Mouse (Mus musculus) left cerebral cortex, adult 9 months (tissue): ENCODE measurements around the gene Sprn.
A peak's percentile ranks its signal among the peaks of the same experiment; 100 is the strongest.

ENCODE experiments used
- DNase-seq, 2 experiments: peaks; one replicate each; pipeline ENCODE4 v3.0.0; 2022; ENCODE audit warnings: low spot score in 2 of 2

Gene Sprn

DNA sequence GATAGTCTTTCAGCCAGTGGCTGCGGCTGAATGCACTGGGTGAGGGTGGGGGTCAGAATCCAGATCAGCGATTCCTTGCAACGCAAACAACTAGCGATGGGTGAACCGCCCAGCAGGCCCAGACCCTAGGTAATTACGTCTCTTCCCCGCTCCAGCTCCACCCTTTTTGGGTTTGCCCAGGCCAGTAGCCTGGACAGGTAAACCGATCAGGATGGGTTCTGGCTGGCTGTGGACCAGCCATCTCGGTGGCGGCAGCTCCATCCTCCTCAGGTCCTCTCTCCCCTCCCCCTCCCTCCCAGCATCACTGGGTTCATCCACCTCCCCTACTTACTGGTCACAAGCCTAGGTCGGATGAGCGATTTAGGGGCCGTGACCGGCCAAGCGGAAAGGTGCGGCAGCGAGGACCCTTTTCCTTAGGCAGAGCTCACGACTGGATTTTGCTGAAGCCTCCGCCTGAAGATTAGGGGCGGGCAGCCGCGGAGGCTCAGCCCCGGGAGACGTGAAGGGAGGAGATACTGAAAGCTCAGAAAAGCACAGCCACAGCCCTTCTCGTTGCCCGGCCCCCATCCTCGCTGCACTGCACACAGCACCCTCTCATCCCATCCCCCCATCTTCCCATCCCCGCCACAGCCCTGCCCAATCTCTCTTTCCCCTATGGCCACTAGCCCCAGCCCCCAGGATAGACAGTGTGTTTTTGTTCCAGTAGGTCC is at the start of gene Sprn:
Sprn (minus strand) TSS at position 660 of the 710 bp plus-strand sequence.
- peak; percentile 55 to 79 for DNase-seq

DNA sequence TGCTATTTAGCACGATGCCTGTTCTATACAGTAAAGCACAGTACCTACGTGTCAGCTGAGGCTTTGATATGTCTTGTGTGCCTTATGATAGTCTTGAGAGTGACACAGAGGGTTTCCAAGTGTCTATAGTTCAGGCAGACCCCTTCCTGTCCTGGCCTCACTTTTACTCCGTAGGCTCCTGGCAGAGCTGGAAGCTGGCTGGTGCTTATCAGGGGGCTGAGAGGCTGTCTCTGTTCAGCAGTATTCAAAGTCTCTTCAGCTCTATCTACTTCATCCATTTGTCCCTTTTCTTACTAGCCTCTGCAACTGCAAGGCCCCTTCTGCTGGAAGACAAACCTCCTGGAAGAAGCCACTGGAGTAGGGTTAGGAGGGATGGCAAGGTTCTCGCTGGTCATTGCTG is 46.4 kb upstream of the Sprn start:
- no peak for DNase-seq

DNA sequence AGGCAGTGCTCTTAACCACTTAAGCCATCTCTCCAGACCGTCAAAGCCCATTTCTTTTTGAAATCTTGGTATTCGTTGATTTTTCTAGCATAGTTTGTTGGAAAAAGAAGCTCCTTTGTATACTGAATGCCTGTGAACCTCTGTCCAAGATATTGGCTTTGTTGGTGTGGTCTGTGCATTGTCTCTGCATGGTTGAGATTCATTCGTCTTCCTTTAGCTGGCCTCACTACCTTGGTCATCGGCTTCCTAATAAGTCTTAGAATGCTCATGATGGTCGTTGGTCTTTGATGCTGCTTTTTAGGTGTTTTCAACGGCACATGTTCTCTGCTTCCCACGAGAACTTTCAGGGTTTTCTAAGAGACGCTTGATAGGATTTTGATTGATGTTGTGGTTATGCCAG is 41.3 kb upstream of the Sprn start:
- no peak for DNase-seq

DNA sequence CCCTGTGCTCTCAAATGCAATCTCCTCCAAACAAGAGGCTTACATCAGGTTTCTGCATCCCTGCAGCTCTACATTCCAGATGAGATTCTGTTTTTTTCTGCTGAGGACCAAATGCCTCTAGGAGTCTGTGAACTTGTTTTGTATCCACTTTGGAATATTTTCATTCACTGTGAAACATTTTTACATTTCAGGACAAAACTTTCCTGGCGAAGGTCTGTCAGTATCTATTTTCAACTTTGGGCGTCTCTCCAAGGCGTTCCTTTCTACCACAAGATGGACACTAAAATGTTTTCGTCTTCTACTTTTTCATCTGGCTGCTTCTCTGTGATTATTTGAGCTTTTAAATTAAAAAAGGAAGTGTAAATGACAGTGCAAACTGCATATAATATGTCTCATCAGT is 39.4 kb upstream of the Sprn start:
- DNase-seq, result peak in 1 of 2 experiments; percentile 8

DNA sequence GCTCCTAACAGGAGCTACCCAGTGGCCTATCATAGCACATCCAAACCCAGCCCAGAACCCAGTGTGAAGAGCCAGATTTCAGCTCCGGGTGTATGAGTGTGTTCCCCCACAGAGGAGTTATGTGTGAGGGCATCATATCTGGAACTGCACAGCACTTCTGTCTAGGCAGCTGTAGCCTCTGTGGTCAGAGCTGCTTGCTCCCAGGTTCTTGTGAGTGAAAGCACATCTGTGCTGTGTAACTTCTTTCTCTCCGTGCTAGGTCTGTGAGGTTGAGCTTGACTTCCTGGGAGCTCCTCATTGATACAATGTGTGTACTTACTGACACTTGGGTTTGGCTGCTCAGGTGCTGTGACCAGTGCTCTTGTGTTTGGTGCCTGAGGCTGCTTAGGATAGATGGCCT is 38.2 kb upstream of the Sprn start:
- DNase-seq, result no peak

DNA sequence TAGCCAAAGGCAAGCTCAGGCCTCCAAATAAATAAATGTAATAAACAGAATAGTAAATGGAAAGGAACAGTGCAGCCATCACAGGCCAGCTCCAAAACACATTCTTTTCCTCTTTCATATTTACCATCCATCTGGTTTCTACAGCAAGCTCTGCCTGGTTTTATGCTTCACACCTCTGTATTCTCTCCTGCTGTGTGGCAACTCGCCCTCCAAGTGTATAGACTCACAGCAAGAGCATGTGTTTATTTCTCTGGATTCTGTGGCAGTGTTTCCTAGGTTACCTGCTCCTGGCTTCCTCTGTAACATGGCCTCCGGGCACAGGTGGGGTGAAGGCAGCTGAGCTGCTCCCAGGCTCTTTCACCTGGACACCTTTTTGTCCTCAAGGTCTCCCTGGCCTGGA is 37.8 kb upstream of the Sprn start:
- DNase-seq, result no peak

DNA sequence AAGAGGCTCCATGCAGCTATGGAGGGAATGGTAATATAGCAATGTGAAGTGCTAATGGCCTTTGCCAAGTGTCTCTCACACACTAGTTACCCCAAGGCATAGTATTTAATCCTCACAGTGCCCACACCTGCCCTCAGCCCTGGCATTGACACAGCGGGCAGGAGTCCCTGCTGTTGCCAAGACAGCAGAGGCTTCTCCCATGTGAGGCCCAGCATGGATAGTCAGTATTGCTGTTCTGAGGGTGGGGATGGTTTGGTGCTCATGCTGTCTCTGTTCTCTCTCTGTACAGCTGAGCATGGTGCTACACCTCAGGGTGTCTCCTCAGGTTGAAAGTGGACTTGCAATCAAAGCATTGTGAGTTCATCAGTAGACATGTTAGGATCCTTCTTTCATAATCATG is 35.8 kb upstream of the Sprn start:
- no peak for DNase-seq

DNA sequence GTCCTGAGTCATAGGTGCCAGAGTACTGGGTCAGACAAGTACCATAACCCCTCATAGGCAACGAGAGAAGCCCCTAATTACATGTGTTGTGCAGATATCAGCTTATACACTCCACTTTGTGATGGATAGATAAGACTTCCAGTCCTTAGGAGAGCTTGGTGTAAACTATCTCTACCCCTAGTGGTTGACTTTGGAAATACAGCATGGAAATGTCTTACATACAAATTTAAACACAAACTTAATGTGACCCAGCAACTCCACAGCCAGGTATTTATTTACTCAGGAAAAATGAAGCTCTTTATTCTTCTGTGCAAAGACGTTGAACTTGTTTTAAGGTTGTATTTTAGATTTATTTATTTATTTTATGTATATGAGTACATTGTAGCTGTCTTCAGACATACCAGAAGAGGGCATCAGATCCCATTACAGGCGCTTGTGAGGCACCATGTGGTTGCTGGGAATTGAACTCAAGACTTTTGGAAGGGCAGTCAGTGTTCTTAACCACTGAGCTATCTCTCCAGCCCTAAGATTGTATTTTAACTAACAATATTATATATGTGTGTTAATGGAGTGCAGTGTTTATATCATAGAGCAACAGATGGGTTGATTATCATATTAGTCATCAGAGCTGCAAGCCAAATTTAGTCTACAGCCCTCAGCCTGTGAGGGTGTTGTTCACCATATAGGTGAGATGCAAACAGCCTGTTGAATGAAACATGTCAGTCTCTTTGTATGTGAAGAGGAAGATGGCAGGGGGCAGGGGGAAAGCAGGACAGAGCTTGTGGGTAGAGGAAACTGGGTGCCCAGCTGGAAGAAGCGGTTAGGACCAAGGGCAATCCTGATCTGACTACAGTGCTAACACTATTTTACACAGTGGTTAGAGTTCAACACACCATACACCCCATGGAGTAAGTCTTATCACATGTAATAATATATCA is 34.0 kb upstream of the Sprn start:
- DNase-seq, result peak in 1 of 2 experiments; percentile 8

DNA sequence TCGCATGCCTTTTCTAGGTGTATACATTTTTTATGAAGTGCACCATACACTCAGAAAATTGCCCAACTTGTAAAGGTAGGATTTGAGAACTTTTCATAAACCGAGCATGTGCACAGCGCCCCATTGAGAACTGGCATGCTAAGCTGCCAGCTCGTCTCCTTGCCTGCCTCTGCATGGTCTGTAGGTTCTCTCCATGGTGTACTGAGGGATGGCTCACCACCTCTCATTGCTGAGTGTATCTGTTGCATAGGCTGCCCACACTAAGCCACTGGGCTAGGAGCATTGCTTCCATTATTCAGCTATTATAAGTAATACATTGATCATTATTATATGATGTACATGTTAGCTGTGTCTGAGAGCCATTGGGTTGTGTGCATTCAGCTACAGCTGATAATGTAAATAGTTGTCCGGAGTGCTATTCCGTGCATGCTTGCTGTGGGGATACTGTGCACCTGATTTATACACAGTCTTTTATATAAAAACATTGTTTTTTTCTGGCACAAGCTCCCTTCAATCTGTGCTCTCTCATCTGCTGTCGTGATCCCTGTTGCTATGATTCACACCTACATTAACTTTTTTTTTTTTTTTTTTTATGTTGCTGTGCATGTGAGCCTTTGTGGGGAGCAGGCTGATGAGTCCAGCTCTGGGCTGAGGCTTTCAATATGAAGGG is 33.2 kb upstream of the Sprn start:
- DNase-seq, result peak in 1 of 2 experiments; percentile 28

DNA sequence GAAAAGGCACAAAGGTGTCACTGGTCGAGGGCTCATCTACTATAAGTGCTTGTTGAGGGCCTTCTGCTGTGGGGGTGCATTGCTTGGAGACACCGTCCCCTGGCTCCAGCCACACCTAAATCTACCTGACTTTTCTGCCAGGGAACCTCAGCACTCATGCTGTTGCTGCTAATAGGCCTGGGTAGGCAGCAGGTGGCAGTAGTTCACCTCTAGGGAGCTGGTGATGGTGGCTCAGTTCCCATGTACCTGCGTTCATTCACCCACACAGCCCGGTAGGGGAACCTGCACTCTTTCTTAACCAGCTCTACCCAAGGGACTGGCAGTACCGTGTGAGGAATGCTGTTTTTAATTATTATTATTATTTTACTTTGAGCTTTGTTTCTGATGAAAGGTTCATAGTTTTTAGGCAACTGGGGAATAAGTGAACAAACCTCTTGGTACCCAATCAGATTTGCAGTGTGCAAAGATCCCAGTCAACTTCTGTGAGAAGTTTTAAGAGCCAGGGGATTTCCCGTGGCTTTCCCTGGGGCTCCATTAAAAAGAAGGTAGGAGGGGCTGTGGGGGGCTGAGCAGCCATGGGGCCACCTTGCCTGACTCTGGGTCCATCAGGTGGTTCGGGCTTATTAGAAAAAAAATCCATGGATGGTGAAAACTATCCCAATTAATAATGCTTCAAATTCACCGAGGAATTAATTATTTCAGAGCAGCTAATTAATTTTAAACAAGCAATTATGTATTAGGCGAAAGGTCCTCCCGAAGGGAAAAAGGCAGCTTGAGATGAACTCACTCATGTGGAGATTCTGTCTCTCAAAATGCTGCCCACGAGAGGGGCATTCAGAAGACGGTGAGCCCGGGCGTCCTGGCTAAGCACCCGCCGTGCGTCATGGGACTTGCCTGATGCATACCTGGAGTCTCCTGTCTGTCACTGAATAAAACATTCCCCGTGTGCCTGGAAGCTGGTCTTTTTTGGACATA is 32.3 kb upstream of the Sprn start:
- DNase-seq, result peak in 1 of 2 experiments; percentile 45

DNA sequence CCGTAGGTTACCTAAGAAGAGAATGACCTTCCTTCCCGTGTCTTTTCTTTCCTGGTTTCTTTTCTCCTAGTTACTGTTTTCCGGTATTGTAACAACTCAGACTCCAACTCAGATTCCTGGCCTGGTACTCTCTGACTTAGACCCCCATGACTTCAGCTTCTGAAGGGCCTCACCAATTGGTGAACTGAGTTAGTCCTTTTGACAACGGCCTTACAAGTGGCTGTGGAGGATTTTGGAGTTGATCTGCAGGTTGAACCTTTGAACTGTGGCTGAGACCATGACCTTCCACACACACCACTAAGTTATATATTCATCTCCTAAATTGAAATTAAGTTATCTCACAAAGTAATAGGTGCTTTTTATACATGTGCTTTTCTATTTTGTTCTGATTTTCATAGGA is 29.5 kb upstream of the Sprn start:
- no peak for DNase-seq

DNA sequence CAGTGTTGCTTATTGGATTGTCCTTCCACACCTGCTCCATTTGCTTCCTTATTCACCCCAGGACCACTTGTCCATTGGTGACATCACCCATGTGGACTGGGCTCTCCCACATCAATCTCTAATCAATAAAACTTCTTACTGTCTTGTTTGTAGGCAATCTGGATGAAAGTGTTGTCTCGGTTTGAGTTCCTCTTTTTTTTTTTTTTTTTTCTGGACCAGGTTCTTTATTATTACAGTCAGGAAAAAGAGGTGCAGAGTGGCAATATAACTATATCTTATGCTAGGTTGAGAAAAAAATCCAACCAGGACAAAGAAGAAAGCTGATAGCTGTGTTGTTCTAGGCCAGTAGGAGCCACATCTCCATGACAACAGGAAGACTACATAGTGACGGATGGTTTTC is 26.0 kb upstream of the Sprn start:
- no peak for DNase-seq

DNA sequence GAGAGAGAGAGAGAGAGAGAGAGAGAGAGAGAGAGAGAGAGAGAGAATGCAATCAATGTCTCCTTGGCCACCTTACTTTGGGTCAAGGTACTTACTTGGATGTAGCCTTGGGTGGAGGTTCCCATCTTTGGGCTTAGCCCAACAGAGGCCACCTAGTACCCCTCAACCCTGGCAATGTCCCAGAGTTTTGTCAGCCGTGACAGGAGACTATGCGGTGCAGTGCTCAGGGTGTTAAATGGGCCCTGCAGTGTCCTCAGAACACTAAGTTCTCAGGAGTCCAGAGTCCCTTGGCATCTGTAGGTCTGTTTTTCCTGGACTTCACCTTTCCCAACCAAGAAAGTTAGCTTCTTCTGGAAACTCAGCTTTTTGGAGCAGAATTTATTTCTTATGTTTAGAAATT is 24.5 kb upstream of the Sprn start:
- no peak for DNase-seq

DNA sequence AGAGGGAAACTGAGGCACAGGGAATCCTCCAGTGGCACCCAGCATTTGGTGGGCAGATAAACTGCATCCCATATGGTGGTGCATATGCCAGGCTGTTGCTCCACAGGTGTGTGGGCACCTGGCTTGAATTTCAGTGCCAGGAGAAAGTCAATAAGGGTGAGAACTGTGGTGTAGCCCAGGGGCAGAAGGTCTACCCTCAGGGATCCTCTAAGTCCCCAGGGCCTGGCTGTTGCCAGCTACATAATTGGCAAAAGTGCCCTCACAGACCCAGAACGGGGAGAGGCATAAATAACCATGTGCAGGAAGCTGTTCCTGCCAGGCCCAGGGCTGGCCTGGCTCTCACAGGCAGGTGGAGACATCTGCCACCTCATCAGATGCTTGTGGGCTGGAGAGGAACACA is 18.3 kb upstream of the Sprn start, which contains the start of gene Olfr523:
Olfr523 (plus strand) TSS at position 282 of the 400 bp plus-strand sequence.
- no peak for DNase-seq

DNA sequence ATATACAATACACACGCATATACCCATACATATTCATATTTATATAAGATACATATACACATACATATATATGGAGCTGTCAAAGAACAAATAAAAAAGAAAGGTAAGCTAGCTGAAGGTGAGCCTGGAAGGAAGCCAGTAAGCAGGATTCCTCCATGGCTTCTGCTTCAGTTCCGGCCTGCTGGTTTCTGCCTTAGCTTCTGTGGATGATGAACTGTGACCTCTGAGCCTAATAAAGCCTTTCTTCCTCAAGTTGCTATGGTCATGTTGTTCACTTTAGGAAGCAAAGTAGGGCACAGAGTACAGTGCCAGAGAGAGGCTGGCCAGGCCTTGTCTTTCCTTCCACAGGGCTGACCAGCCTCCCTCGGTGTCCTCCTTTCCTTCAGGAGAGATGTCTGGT is 16.2 kb upstream of the Sprn start:
- no peak for DNase-seq

DNA sequence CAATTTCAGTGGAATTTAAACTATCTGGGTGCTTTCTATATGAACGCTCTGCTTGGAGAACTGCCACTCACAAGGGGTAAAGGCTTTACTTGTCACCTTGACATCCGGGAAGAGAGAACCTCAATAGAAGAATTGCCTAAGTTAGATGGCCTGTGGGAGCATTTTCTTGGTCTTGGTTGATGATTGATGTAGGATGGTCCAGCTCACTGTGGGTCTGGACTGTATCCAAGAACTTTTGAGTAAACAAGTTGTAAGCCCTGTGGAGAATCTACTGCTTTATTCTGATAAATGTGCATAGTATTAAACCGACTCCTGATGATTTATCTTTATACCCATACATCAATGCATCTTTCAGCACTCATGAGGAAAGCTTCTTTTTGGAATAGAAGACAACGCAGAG is 14.7 kb upstream of the Sprn start:
- DNase-seq, result no peak

DNA sequence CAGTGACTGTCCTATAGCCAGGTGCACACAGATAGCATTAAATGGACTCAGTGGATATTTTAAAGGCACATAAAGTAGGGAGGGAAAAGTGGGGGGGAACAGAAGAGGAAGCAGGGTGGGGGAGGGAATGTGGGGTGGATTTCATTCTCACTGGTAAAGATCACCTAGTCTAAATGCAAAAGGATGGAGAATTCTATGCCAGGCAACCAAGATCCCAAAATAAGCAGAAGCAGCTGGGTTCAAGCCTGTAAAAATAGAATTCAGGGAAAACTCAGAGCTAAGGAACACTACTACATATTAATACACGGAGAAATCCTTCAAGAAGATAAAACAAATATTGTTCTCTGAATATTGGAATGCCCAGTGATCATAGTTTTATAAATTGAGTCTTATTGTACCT is 13.3 kb upstream of the Sprn start:
- DNase-seq, result no peak

DNA sequence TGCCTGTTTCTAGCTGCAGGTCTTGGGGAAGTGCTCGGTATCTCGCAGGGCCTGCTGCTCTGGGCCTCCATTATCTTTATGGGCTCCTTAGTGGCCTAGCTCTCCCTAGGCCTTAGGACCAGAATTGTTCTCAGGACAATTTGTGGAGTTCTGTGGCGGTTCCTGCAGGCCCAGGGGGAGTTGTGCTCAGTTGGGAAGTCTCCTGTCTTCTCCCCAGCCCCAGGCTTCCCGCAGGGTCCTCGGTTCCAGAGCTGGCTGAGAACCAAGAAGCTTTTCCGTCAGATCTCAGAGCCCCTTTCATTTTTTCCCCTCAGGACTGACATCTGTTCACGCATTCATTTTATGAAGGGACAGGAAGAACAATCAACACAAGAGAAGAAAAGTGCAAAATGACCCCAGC is 10.0 kb upstream of the Sprn start, which contains the start of gene Olfr522:
Olfr522 (minus strand) TSS at position 101 of the 400 bp plus-strand sequence.
- no peak for DNase-seq

DNA sequence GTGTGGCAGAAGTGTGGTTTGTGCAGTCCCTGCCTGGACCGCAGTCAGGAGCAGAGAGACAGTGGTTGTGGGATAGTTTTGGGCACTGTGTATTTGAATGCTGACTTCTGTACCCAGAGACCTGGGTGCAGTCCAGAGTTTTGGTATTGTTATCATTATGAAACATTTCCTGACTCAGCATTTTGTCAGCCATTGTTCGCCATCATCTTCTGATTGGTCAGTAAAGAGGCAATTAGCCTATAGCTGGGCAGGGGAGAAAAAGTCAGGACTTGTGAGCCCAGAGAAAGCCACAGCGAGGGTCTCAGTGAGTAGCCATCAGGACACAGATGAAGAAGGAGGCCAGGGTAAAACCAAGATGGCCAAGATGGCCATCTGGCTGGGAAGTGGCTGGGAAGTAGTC is 5.7 kb upstream of the Sprn start:
- DNase-seq, result no peak

DNA sequence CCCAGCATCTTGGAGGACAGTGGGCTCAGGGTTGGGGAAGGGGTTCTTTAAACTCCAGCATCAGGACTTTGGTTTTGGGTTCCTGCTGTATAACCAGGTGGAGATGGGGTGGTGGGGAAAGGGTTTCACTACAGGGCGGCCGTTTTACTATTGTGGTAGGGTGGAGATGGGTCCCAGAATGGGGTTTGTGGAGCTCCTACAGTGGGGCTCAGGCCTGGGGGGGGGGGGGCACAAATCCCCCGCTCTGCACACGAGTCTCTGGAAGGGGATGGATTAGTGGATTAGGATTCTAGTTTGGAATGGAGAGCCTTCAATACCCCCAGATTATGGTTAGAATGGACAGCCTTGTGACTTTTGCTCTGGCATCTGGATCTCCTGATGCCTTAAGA is 854 bp downstream of the Sprn start:
- DNase-seq, result no peak

DNA sequence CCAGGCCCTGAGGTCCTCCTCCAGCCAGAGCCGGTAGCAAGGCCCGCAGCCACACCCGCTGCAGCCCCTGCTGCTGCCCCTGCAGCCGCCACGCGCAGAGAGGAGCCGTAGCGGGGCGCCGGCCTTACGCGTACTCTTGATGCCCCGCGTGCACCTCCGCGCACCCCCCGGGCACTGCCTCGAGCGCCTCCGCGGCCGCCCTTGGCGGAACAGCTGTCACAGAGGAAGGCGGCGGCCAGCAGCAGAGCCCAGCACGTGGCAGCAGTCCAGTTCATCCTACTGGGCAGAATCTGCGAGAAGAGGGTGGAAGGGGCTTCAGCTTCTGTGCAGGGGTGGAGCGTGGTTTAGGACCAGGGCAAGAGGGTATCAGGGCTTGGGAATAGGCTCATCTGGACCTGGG is 1.3 kb downstream of the Sprn start:
- peak in 1 of 2 experiments; percentile 64 for DNase-seq
